ENCODE assay signal across 8 mouse cellular contexts in the genomic region with DNA sequence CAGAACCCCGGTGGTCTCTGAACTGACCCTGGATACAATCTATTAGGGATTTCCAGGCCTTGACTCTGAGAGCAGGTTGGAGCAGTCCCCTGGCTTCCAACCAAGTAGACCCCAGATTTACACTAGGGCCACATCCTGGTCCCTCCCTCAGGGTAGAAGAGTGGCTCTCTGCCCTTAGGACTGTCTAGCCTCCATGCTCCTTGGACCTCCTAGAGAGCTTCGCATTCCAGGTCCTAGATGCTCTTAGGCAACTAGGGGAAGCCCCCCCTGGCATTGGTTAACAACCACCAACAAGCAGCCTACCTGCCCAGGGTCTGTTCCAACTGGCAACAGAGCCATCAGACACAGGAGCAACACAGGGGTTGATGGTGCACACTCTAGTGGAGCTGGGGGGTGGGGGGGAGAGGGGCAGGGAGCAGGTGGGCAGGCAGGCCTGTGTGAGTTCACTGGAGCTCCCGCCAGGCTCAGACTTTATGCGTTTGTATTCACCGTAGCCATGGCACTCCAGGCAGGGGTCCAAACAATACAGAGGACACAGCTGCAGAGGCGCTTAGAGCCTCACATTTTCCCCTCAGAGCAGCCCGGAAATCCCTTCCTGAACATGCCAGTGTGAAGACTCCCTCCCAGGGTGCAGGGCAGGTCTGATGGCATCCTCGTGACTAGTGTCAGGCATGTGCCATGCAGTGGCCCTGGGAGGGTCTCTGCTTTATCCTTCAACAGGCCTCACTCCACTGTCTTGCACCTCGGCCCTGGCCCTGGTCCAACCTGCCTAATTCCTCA. TPM values are rescaled to one million over a fixed set of nuclear protein-coding genes. Genes with fewer than 3 reads are reported as not detected.
A peak's percentile ranks its signal among the peaks of the same experiment; 100 is the strongest.
DNase-seq lines count a peak whose midpoint lies in the region; ATAC-seq and TF ChIP-seq lines count a peak whose summit lies in the region.

No protein-coding gene starts in this region.

- peaks cover 4% of the 10 kb centered on the region; the same call in 1 of the 2 replicates for H3K4me1 ChIP-seq in lung, embryonic 14.5 days (ENCODE audit: insufficient read depth)
- H3K4me1 ChIP-seq in lung, adult 2 months (ENCODE audit: control insufficient read depth, insufficient read depth, low read length): no peaks in the 10 kb centered on the region
- peaks cover 13% of the 10 kb centered on the region for H3K4me1 ChIP-seq in forebrain, embryonic 16.5 days (replicated peaks; ENCODE audit: control insufficient read depth, insufficient read depth, low read length)
- peaks cover 26% of the 10 kb centered on the region for H3K4me1 ChIP-seq in limb, embryonic 14.5 days (ENCODE audit: control insufficient read depth, insufficient read depth, low read length)
- H3K4me1 ChIP-seq in stomach, embryonic 15.5 days: peaks cover 8% of the 10 kb centered on the region; the same call in 1 of the 2 replicates

- intact Hi-C loops in heart, postnatal 25 days (cut with DNase I): no loop called here

- TF ChIP-seq CTCF in lung, embryonic 14.5 days (IDR thresholded peaks at IDR 0.05; ENCODE audit: low read depth): no peak
- TF ChIP-seq CTCF in lung, adult 2 months (IDR thresholded peaks at IDR 0.05; ENCODE audit: insufficient read depth, low read length): no peak

- H3K4me3 ChIP-seq in lung, embryonic 14.5 days (ENCODE audit: low read depth, low read length): no peak overlapping the region
- H3K4me3 ChIP-seq in lung, adult 2 months (replicated peaks; ENCODE audit: extremely low read depth, low read depth, low read length): no peak overlapping the region
- H3K4me3 ChIP-seq in forebrain, embryonic 16.5 days (replicated peaks; ENCODE audit: low read length): no peak overlapping the region
- H3K4me3 ChIP-seq in limb, embryonic 14.5 days (replicated peaks; ENCODE audit: low read length): no peak overlapping the region
- H3K4me3 ChIP-seq in stomach, embryonic 15.5 days (replicated peaks): no peak overlapping the region

- peak; percentile 63 for DNase-seq in lung, embryonic 14.5 days
- no peak for DNase-seq in lung, adult 2 months
- DNase-seq in heart, postnatal 25 days (ENCODE audit: low spot score): peak; percentile 68
- peak; percentile 90 for DNase-seq in limb, embryonic 14.5 days (ENCODE audit: low spot score)
- DNase-seq in thymus, postnatal 0 days (ENCODE audit: low spot score): no peak

- no peaks in the 10 kb centered on the region for H3K36me3 ChIP-seq in lung, embryonic 14.5 days (ENCODE audit: insufficient read depth)
- no peaks in the 10 kb centered on the region for H3K36me3 ChIP-seq in forebrain, embryonic 16.5 days (ENCODE audit: control insufficient read depth, insufficient read depth)
- H3K36me3 ChIP-seq in limb, embryonic 14.5 days (ENCODE audit: control insufficient read depth, insufficient read depth, low read length): no peaks in the 10 kb centered on the region
- H3K36me3 ChIP-seq in stomach, embryonic 15.5 days: no peaks in the 10 kb centered on the region

- peak overlapping the region; percentile 36; the same call in 1 of the 2 replicates for H3K27ac ChIP-seq in lung, embryonic 14.5 days (ENCODE audit: low read depth)
- no peak overlapping the region for H3K27ac ChIP-seq in forebrain, embryonic 16.5 days (ENCODE audit: low read length)
- peak overlapping the region; percentile 70 for H3K27ac ChIP-seq in limb, embryonic 14.5 days (replicated peaks; ENCODE audit: low read depth, low read length)
- no peak overlapping the region for H3K27ac ChIP-seq in stomach, embryonic 15.5 days

- no peak for TF ChIP-seq POLR2A in lung, adult 2 months (IDR thresholded peaks at IDR 0.05; ENCODE audit: borderline replicate concordance, extremely low read depth, low read depth, low read length)
- TF ChIP-seq POLR2A in limb, embryonic 14.5 days (IDR thresholded peaks at IDR 0.05; ENCODE audit: borderline replicate concordance, extremely low read depth, insufficient read depth, insufficient read length): no peak

- 51% methylated on average over 9 of the region's 9 CpGs for WGBS in lung, embryonic 14.5 days
- 58% methylated on average over 9 of the region's 9 CpGs for WGBS in lung, adult 2 months
- 26% methylated on average over 9 of the region's 9 CpGs for WGBS in forebrain, embryonic 16.5 days
- WGBS in limb, embryonic 14.5 days: 48% methylated on average over 9 of the region's 9 CpGs
- 49% methylated on average over 9 of the region's 9 CpGs for WGBS in stomach, embryonic 15.5 days

- H3K9ac ChIP-seq in lung, embryonic 14.5 days: no peak overlapping the region
- H3K9ac ChIP-seq in forebrain, embryonic 16.5 days (replicated peaks; ENCODE audit: low read depth, low read length): no peak overlapping the region
- no peak overlapping the region for H3K9ac ChIP-seq in limb, embryonic 14.5 days (ENCODE audit: low read depth, low read length, severe bottlenecking)
- no peak overlapping the region for H3K9ac ChIP-seq in stomach, embryonic 15.5 days

- peak; percentile 90 for ATAC-seq in lung, embryonic 14.5 days (ENCODE audit: insufficient read depth)
- peak; percentile 91 for ATAC-seq in forebrain, embryonic 16.5 days
- peak; percentile 96 for ATAC-seq in limb, embryonic 14.5 days (ENCODE audit: low FRiP score, low read depth)
- peak; percentile 66 for ATAC-seq in stomach, embryonic 15.5 days (ENCODE audit: insufficient read depth, low FRiP score, low read depth)
- ATAC-seq in frontal cortex, adult (ENCODE audit: low TSS enrichment): no peak

- H3K9me3 ChIP-seq in lung, embryonic 14.5 days (ENCODE audit: low read depth, low read length): no peaks in the 10 kb centered on the region
- H3K9me3 ChIP-seq in forebrain, embryonic 16.5 days (ENCODE audit: control insufficient read depth, low read length): no peaks in the 10 kb centered on the region
- no peaks in the 10 kb centered on the region for H3K9me3 ChIP-seq in limb, embryonic 14.5 days (ENCODE audit: control insufficient read depth, low read length)
- H3K9me3 ChIP-seq in stomach, embryonic 15.5 days: no peaks in the 10 kb centered on the region

- H3K27me3 ChIP-seq in lung, embryonic 14.5 days (ENCODE audit: insufficient read depth, low read length): no peaks in the 10 kb centered on the region
- no peaks in the 10 kb centered on the region for H3K27me3 ChIP-seq in forebrain, embryonic 16.5 days (replicated peaks; ENCODE audit: control insufficient read depth, insufficient read depth, low read length)
- no peaks in the 10 kb centered on the region for H3K27me3 ChIP-seq in limb, embryonic 14.5 days (ENCODE audit: control insufficient read depth, insufficient read depth, low read length)
- H3K27me3 ChIP-seq in stomach, embryonic 15.5 days (replicated peaks): no peaks in the 10 kb centered on the region

- H3K4me2 ChIP-seq in lung, embryonic 14.5 days: no peak overlapping the region
- H3K4me2 ChIP-seq in forebrain, embryonic 16.5 days (ENCODE audit: low read length): no peak overlapping the region
- no peak overlapping the region for H3K4me2 ChIP-seq in limb, embryonic 14.5 days (replicated peaks; ENCODE audit: low read depth, low read length, severe bottlenecking)
- no peak overlapping the region for H3K4me2 ChIP-seq in stomach, embryonic 15.5 days

RNA-seq across cellular contexts. Expression of a gene that starts 46.8 kb away (rescaled TPM):
- 13.7 and 16.6 TPM in 2 replicates for polyA plus RNA-seq in lung, embryonic 14.5 days (2014; fragmentation: Nextera tagmentation; extraction: Ambion mirVana)
- 0.62 and 1.2 TPM in 2 replicates for polyA plus RNA-seq in lung, adult 2 months (2012; rRNA removed)
- 20.9 and 23.4 TPM in 2 replicates for polyA plus RNA-seq in forebrain, embryonic 16.5 days (2015; fragmentation: Nextera tagmentation; extraction: Ambion mirVana)
- total RNA-seq in heart, postnatal 25 days (2021): 10 to 100 TPM in 1 of 2 experiments, 1 to 10 TPM in 1; 5.6 to 10.5 TPM
- 19.9 and 26.6 TPM in 2 replicates for polyA plus RNA-seq in limb, embryonic 14.5 days (2012; rRNA removed)
- 28.4 and 29.2 TPM in 2 replicates for polyA plus RNA-seq in limb, embryonic 14.5 days (2014; fragmentation: Nextera tagmentation; extraction: Ambion mirVana)
- polyA plus RNA-seq in stomach, embryonic 15.5 days (2015; fragmentation: Nextera tagmentation; extraction: Ambion mirVana): 21.5 and 25.4 TPM in 2 replicates
- polyA plus RNA-seq in thymus, postnatal 0 days (2015; fragmentation: Nextera tagmentation; extraction: Ambion mirVana): 1.7 and 2.2 TPM in 2 replicates

Comparison
In these comparisons a context has a peak if more than half of its experiments do, and no peak if none do; other contexts are left out.
1. DNase-seq: peak in lung, embryonic 14.5 days (single experiment), heart, postnatal 25 days (single experiment) and limb, embryonic 14.5 days (single experiment); none in lung, adult 2 months (single experiment) and thymus, postnatal 0 days (single experiment).
2. H3K27ac ChIP-seq: peak in lung, embryonic 14.5 days (single experiment) and limb, embryonic 14.5 days (single experiment); none in forebrain, embryonic 16.5 days (single experiment) and stomach, embryonic 15.5 days (single experiment).